Mouse (Mus musculus) lung, embryonic 14.5 days (tissue): ENCODE results near the gene Erc2. TPM values are rescaled to one million over a fixed set of nuclear protein-coding genes. Genes with fewer than 3 reads are reported as not detected.

Experiments
- ATAC-seq: fragments of 200-750 bp; cut with Nextera tagmentation; 2 replicates; pipeline ENCODE4 v1.8.0; 2017; ENCODE audit warnings: mild to moderate bottlenecking, moderate TSS enrichment, moderate library complexity; ENCODE audit not compliant: insufficient read depth
- DNase-seq: peaks from one replicate; pipeline ENCODE4 v3.0.0-alpha.2; 2015
- H3K27ac ChIP-seq: fragments of 300-500 bp; sonication (generic); 2 replicates; pipeline ENCODE4 v1.5.1; 2014; ENCODE audit warnings: low read depth, mild to moderate bottlenecking, moderate library complexity
- H3K27me3 ChIP-seq: fragments of 300-500 bp; sonication (generic); 2 replicates; pipeline ENCODE4 v1.6.1; 2014; ENCODE audit warnings: low read length, control low read depth; ENCODE audit not compliant: insufficient read depth
- H3K36me3 ChIP-seq: fragments of 300-500 bp; sonication (generic); 2 replicates; pipeline ENCODE4 v1.6.1; 2014; ENCODE audit warnings: control low read depth; ENCODE audit not compliant: insufficient read depth
- H3K4me1 ChIP-seq: fragments of 300-500 bp; sonication (generic); 2 replicates; pipeline ENCODE4 v1.6.1; 2014; ENCODE audit warnings: antibody characterized with exemption, control low read depth; ENCODE audit not compliant: insufficient read depth
- H3K4me2 ChIP-seq: fragments of 300-500 bp; sonication (generic); 2 replicates; pipeline ENCODE4 v1.6.1; 2014; ENCODE audit warnings: mild to moderate bottlenecking
- H3K4me3 ChIP-seq: fragments of 300-500 bp; sonication (generic); 2 replicates; pipeline ENCODE4 v1.5.1; 2014; ENCODE audit warnings: low read depth, low read length
- H3K9ac ChIP-seq: fragments of 300-500 bp; sonication (generic); 2 replicates; pipeline ENCODE4 v1.6.1; 2014
- H3K9me3 ChIP-seq: fragments of 300-500 bp; sonication (generic); 2 replicates; pipeline ENCODE4 v1.6.1; 2016; ENCODE audit warnings: low read depth, low read length, control low read depth
- CTCF ChIP-seq: IDR thresholded peaks from 2 replicates; pipeline ENCODE4 v1.5.1; 2016; ENCODE audit warnings: antibody characterized with exemption, low read depth
- WGBS: fragments of 180-500 bp; shearing (Covaris S2); extraction: QIAGEN DNeasy Blood & Tissue Kit; methylation state at CpG from one replicate; pipeline ENCODE4 v1.1.7; 2014; 5-methylcytosine and 5-hydroxymethylcytosine counted together
- polyA plus RNA-seq: library from polyadenylated mRNA; unstranded; fragments of >200 nt; fragmentation: Nextera tagmentation; extraction: Ambion mirVana; gene quantifications from 2 replicates; pipeline ENCODE4 v1.2.1, GENCODE M21; 2014

Erc2 gene
- polyA plus RNA-seq, 1 experiment from 2014 or later = 2.1 TPM

DNA sequence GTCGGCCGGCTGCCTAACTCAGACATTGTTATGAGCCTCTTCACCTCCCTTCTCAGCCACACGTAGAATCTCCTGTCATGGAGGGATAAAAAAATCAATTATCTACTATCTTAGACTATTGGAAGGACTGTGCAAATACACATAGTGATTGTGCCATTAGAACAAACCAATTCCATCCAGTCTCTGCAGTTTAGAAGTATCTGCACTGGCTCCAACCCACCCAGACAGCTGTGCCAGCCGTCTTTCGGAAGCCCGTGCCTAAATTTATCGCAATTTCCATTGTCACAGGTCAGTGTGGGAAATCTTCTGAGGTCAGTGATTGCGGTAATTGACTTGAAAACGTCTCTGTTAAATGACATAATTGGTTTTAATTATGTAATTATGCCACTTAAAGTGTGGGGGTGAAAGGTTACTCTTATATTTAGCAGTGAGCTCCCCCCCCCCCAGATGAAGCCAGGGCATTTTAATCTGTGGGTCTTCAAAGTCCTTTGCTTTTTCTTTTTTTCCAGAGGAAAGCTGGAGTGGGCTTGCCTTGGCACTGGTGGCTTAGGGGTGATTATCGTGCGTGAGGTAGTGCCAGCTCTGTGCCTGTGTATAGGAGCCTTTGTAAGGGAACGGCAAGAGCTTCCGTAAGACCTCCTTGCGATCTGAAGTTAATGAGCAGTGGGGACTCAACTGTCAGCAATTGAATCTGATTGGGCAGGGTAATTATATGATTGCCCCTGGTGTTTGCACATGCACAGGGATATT, 759.7 kb downstream of the Erc2 start:
- no peak for TF ChIP-seq CTCF
- DNase-seq = no peak
- WGBS = 70% methylated on average over 14 of the region's 14 CpGs

DNA sequence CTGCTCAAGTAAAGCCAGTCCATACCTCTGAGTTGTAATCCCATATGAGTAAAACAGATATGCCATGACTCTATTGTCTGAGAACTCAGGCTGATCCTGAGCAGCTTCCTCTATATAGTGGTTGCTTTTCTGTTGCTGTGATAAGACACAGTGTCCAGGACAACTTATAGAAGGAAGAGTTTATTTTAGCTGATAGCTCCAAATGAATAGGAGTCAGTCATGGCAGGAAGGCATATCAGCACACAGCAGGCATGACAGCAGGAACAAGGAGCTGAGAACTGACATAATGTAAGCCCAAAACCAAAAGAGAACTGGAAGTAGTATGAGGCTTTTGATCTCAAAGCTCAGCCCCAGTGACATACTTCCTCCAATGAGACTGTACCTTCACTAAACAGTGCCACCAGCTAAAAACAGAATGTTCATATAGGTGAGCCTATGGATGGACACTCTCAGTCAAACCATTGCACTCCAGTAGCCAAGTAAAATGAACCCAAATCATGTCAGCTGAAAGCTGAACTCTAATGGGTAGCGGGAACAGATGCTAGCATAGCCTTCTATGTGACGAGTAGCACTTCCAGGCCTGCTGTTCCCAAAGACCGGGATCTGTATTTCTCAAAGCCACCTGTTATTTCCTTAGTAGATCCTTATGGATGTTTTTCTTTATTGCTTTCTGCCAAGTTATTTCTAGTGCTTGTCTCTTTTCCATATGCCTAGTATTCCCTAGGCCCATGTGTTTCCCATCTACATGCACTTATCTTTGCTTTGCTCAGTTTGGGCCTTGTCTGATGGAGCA, 764.8 kb downstream of the Erc2 start:
- ATAC-seq = no peak
- 88% methylated on average over 3 of the region's 3 CpGs for WGBS

More for the DNA sequence above, 759.7 kb downstream of the Erc2 start:
- Histone ChIP-seq H3K4me1 (no peaks in the 10 kb centered on the region), H3K9me3 (no peaks in the 10 kb centered on the region), H3K27me3 (no peaks in the 10 kb centered on the region), H3K9ac (no peak overlapping the region), H3K4me3 (no peak overlapping the region), H3K4me2 (no peak overlapping the region), H3K36me3 (no peaks in the 10 kb centered on the region), H3K27ac (no peak overlapping the region)
- ATAC-seq = no peak

DNA sequence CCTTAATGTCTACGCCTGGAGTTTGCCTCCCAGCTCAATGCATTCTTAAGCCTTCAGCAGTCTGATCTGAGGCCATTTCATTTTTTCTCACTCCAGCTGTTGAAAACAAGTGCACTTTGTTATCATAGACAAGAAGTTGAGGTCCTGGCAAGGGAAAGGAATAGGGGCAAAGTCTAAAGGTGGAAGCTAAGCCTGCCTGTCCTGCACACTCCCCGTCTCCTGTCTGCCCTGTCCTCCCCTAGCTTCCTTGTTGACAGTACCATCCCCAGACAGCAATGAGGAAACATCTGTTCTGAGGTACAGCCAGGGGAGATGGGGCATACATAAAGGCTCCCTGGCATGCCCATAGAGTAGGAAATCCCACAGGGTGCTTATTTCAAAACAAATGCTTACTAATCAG, 776.7 kb downstream of the Erc2 start:
- no peak for TF ChIP-seq CTCF

More for the DNA sequence above, 764.8 kb downstream of the Erc2 start:
- Histone ChIP-seq H3K27me3 (no peaks in the 10 kb centered on the region), H3K27ac (no peak overlapping the region), H3K9ac (no peak overlapping the region), H3K4me3 (no peak overlapping the region), H3K4me2 (no peak overlapping the region), H3K36me3 (no peaks in the 10 kb centered on the region), H3K4me1 (no peaks in the 10 kb centered on the region), H3K9me3 (no peaks in the 10 kb centered on the region)
- DNase-seq = no peak
- TF ChIP-seq CTCF = no peak

DNA sequence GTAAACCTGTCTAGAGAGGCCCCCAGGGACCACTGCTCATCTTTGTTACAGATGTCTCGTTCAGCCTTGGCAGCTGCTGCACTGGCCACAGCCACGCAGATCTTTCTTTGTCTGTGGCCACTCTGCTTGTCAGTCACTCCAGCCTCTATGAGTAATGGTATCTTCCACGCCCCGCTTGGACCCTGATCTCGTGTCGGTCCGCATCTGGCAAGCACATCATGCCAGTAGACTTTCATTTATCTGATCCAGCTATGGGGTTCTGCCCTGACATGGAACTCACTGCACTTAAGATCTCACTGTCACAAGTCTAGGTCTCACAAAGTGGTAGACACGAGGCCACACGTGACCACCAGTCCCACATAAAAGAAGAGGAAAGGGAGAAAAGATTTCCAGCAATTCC, 777.7 kb downstream of the Erc2 start:
- Histone ChIP-seq H3K36me3 (no peaks in the 10 kb centered on the region), H3K27me3 (no peaks in the 10 kb centered on the region), H3K4me3 (no peak overlapping the region), H3K4me2 (no peak overlapping the region), H3K27ac (no peak overlapping the region), H3K4me1 (no peaks in the 10 kb centered on the region), H3K9me3 (no peaks in the 10 kb centered on the region), H3K9ac (no peak overlapping the region)
- ATAC-seq (no peak), DNase-seq (no peak)
- no peak for TF ChIP-seq CTCF
- WGBS = 76% methylated on average over 9 of the region's 9 CpGs

More for the DNA sequence above, 776.7 kb downstream of the Erc2 start:
- 64% methylated on average over 2 of the region's 2 CpGs for WGBS
- H3K27me3 ChIP-seq = no peaks in the 10 kb centered on the region
- H3K9ac ChIP-seq = no peak overlapping the region
- no peaks in the 10 kb centered on the region for H3K36me3 ChIP-seq
- no peak for ATAC-seq
- DNase-seq = no peak
- no peak overlapping the region for H3K4me2 ChIP-seq
- no peaks in the 10 kb centered on the region for H3K4me1 ChIP-seq
- H3K27ac ChIP-seq = no peak overlapping the region
- no peak overlapping the region for H3K4me3 ChIP-seq
- H3K9me3 ChIP-seq = no peaks in the 10 kb centered on the region

DNA sequence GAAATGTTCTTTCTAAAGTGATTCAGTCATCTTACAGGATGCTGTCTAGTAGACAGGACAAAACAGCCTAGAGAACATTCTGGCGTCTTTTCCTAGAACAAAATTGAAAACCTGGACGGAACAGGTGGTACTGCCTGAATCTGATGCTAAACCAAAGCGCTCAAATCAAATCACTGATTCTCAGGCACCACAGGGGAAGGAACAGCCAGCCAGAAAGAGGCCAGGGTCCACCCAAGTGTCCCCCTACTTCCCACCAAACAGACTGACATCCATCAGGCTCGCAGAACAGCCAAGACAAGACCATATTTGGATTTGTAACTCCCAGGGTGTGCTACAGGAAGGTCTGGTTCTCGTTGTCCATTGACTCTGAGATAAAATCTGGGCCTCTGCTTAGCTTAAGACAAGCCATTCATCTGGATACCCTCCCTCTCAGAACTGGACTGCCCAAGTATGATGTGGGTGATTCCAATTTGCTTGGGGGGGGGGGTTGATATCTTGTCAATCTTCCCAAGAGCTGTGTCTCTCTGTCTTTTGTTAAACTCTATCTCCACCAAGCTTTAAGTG, 783.1 kb downstream of the Erc2 start:
- Histone ChIP-seq H3K4me1 (no peaks in the 10 kb centered on the region), H3K9me3 (no peaks in the 10 kb centered on the region), H3K36me3 (no peaks in the 10 kb centered on the region), H3K4me3 (no peak overlapping the region), H3K4me2 (no peak overlapping the region), H3K9ac (no peak overlapping the region), H3K27me3 (no peaks in the 10 kb centered on the region), H3K27ac (no peak overlapping the region)
- ATAC-seq (no peak), DNase-seq (no peak)
- WGBS = 68% methylated on average over 5 of the region's 5 CpGs
- TF ChIP-seq CTCF = no peak

DNA sequence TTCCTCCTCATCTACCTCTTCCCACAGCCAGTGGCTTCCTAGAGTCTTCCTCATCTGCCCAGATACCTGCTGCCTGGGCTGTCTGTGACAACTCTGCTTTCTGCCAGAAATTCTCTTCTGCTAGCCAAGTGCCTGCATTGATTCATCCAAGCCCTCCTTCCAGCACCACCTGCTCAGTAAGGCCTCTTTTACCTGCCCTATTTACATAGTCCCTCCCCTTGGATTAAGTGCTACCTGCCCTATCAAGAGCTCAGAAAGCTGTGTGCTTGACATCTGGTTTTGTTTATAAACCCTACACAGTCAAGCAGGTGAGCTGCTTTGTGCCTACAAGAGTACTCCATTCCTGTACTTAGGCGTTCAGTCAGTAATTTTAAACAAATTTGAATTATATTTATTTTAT, 787.2 kb downstream of the Erc2 start:
- H3K4me2 ChIP-seq = no peak overlapping the region
- no peaks in the 10 kb centered on the region for H3K9me3 ChIP-seq
- H3K36me3 ChIP-seq = no peaks in the 10 kb centered on the region
- no peak overlapping the region for H3K27ac ChIP-seq
- TF ChIP-seq CTCF = no peak
- no peak for DNase-seq
- no peak overlapping the region for H3K9ac ChIP-seq
- peaks cover 4% of the 10 kb centered on the region; the same call in 1 of the 2 replicates for H3K4me1 ChIP-seq
- H3K27me3 ChIP-seq = no peaks in the 10 kb centered on the region
- WGBS = 43% methylated on average over 1 of the region's 1 CpGs
- peak; percentile 52; the same call in 1 of the 2 replicates for ATAC-seq
- H3K4me3 ChIP-seq = no peak overlapping the region

DNA sequence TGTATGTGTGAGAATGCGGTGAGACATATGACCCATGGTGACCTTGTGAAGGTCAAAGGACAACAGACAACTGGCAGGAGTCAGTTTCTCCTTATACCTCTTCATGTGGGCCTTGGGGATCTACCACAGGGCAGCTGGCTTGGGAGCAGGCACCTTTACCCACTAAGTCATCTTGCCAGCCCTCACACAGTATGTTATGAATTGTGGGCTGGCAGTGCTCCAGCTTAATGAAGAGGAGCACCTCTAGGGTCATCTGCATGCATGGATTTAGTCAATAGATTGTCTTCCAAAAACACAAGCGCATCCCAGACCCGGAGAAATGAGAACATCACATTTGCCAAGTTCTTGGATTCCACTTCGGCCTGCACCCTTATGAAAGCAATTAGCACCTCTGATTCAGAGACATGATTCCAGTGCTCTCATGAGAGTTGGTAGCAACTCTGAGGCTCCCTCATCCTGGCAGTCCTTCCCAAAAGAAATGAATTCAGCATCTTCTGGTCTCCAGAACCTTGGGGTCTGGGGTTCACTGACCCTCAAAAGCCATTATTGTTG, 787.6 kb downstream of the Erc2 start:
- Histone ChIP-seq H3K36me3 (no peaks in the 10 kb centered on the region), H3K9ac (no peak overlapping the region), H3K4me3 (no peak overlapping the region), H3K9me3 (no peaks in the 10 kb centered on the region), H3K27me3 (no peaks in the 10 kb centered on the region), H3K27ac (no peak overlapping the region), H3K4me2 (no peak overlapping the region), H3K4me1 (peaks cover 4% of the 10 kb centered on the region; the same call in 1 of the 2 replicates)
- no peak for TF ChIP-seq CTCF
- WGBS = 75% methylated on average over 4 of the region's 4 CpGs
- DNase-seq (no peak), ATAC-seq (no peak)
